Mouse (Mus musculus) limb, embryonic 12.5 days (tissue): Measurements from ENCODE around the gene 1810010H24Rik. TPM values are rescaled to one million over a fixed set of nuclear protein-coding genes. Genes with fewer than 3 reads are reported as not detected.

Source experiments
- ATAC-seq: fragments of 200-750 bp; cut with Nextera tagmentation; 2 replicates; pipeline ENCODE4 v1.8.0; 2017; ENCODE audit warnings: low read depth, moderate TSS enrichment; ENCODE audit not compliant: insufficient number of reproducible peaks, insufficient read depth, low FRiP score, low TSS enrichment
- H3K27ac ChIP-seq: fragments of 300-500 bp; sonication (generic); 2 replicates; pipeline ENCODE4 v1.5.1; 2016; ENCODE audit warnings: mild to moderate bottlenecking, moderate library complexity
- H3K27me3 ChIP-seq: fragments of 300-500 bp; sonication (generic); 2 replicates; pipeline ENCODE4 v1.6.1; 2016; ENCODE audit warnings: mild to moderate bottlenecking, moderate library complexity
- H3K36me3 ChIP-seq: fragments of 300-500 bp; sonication (generic); 2 replicates; pipeline ENCODE4 v1.6.1; 2016; ENCODE audit warnings: mild to moderate bottlenecking, moderate library complexity
- H3K4me1 ChIP-seq: fragments of 300-500 bp; sonication (generic); replicated peaks from 2 replicates; pipeline ENCODE4 v1.6.1; 2016
- H3K4me2 ChIP-seq: fragments of 300-500 bp; sonication (generic); 2 replicates; pipeline ENCODE4 v1.6.1; 2016; ENCODE audit warnings: mild to moderate bottlenecking, moderate library complexity
- H3K4me3 ChIP-seq: fragments of 300-500 bp; sonication (generic); replicated peaks from 2 replicates; pipeline ENCODE4 v1.5.1; 2016; ENCODE audit warnings: mild to moderate bottlenecking
- H3K9ac ChIP-seq: fragments of 300-500 bp; sonication (generic); replicated peaks from 2 replicates; pipeline ENCODE4 v1.6.1; 2016; ENCODE audit warnings: mild to moderate bottlenecking, moderate library complexity
- H3K9me3 ChIP-seq: fragments of 300-500 bp; sonication (generic); 2 replicates; pipeline ENCODE4 v1.6.1; 2016; ENCODE audit warnings: mild to moderate bottlenecking, moderate library complexity
- WGBS: fragments of 180-500 bp; shearing (Covaris S2); methylation state at CpG from one replicate; pipeline ENCODE4 v1.1.7; 2016; 5-methylcytosine and 5-hydroxymethylcytosine counted together
- polyA plus RNA-seq: library from polyadenylated mRNA; unstranded; fragments of >200 nt; fragmentation: Nextera tagmentation; extraction: Ambion mirVana; gene quantifications from 2 replicates; pipeline ENCODE4 v1.2.1, GENCODE M21; 2016

1810010H24Rik gene
- polyA plus RNA-seq, 1 experiment from 2014 or later: 2.0 TPM

GRCm38 (mm10) chr11:106999151-106999948 lies 26.1 kb upstream of the 1810010H24Rik start, which contains the start of gene Kpna2:
TSS of gene Kpna2 (minus strand) at chr11:106999541.
- under 1% methylated on average over 60 of the region's 62 CpGs for WGBS

GRCm38 (mm10) chr11:106999949-107000513 lies 25.4 kb upstream of the 1810010H24Rik start:
- Histone ChIP-seq H3K4me1 (peaks cover 14% of the 10 kb centered on the region), H3K9ac (peak overlapping the region; percentile 52), H3K27me3 (no peaks in the 10 kb centered on the region), H3K4me2 (peak overlapping the region; percentile 55), H3K9me3 (no peaks in the 10 kb centered on the region), H3K4me3 (peak overlapping the region; percentile 99), H3K27ac (0 out of 2 replicates have a peak overlapping the region, but pooled peaks have one; percentile 20), H3K36me3 (peaks cover 24% of the 10 kb centered on the region)
- no peak for ATAC-seq
- WGBS: 85% methylated on average over 9 of the region's 9 CpGs

More at GRCm38 (mm10) chr11:106999151-106999948, 26.1 kb upstream of the 1810010H24Rik start, which contains the start of gene Kpna2:
- peak; percentile 90 for ATAC-seq
- Histone ChIP-seq H3K36me3 (peaks cover 31% of the 10 kb centered on the region), H3K27me3 (no peaks in the 10 kb centered on the region), H3K4me2 (peak within 1 kb of the TSS; percentile 66), H3K4me3 (peak within 1 kb of the TSS; percentile 99), H3K4me1 (peaks cover 14% of the 10 kb centered on the region), H3K9me3 (no peaks in the 10 kb centered on the region), H3K27ac (peak within 1 kb of the TSS; percentile 95), H3K9ac (peak within 1 kb of the TSS; percentile 90)

GRCm38 (mm10) chr11:107001760-107002675 lies 23.5 kb upstream of the 1810010H24Rik start:
- no peak overlapping the region for H3K9ac ChIP-seq
- no peak for ATAC-seq
- WGBS: 59% methylated on average over 8 of the region's 8 CpGs
- no peak overlapping the region for H3K27ac ChIP-seq
- H3K4me2 ChIP-seq: no peak overlapping the region
- peaks cover 4% of the 10 kb centered on the region for H3K36me3 ChIP-seq
- H3K9me3 ChIP-seq: no peaks in the 10 kb centered on the region
- H3K4me1 ChIP-seq: peaks cover 9% of the 10 kb centered on the region
- H3K4me3 ChIP-seq: no peak overlapping the region
- no peaks in the 10 kb centered on the region for H3K27me3 ChIP-seq

GRCm38 (mm10) chr11:107005538-107005937 lies 19.9 kb upstream of the 1810010H24Rik start:
- H3K4me1 ChIP-seq: no peaks in the 10 kb centered on the region

GRCm38 (mm10) chr11:107010447-107010846 lies 15.0 kb upstream of the 1810010H24Rik start:
- no peak overlapping the region for H3K4me2 ChIP-seq
- H3K27me3 ChIP-seq: no peaks in the 10 kb centered on the region
- no peaks in the 10 kb centered on the region for H3K9me3 ChIP-seq
- no peak overlapping the region for H3K9ac ChIP-seq
- WGBS: 92% methylated on average over 3 of the region's 3 CpGs
- H3K27ac ChIP-seq: no peak overlapping the region
- no peaks in the 10 kb centered on the region for H3K36me3 ChIP-seq
- no peak for ATAC-seq
- H3K4me1 ChIP-seq: peaks cover 8% of the 10 kb centered on the region
- H3K4me3 ChIP-seq: no peak overlapping the region

More at GRCm38 (mm10) chr11:107005538-107005937, 19.9 kb upstream of the 1810010H24Rik start:
- no peak for ATAC-seq
- no peak overlapping the region for H3K27ac ChIP-seq
- no peaks in the 10 kb centered on the region for H3K27me3 ChIP-seq
- no peak overlapping the region for H3K9ac ChIP-seq
- no peak overlapping the region for H3K4me2 ChIP-seq
- H3K4me3 ChIP-seq: no peak overlapping the region
- 84% methylated on average over 1 of the region's 1 CpGs for whole genome bisulfite sequencing
- no peaks in the 10 kb centered on the region for H3K9me3 ChIP-seq
- H3K36me3 ChIP-seq: no peaks in the 10 kb centered on the region

- H3K4me3 ChIP-seq: no peak overlapping the region
- H3K9ac ChIP-seq: no peak overlapping the region
- H3K9me3 ChIP-seq: no peaks in the 10 kb centered on the region
- 0 out of 2 replicates have a peak overlapping the region, but pooled peaks have one; percentile 57 for H3K4me2 ChIP-seq
- H3K4me1 ChIP-seq: peaks cover 8% of the 10 kb centered on the region
- H3K36me3 ChIP-seq: no peaks in the 10 kb centered on the region
- H3K27ac ChIP-seq: no peak overlapping the region
- no peaks in the 10 kb centered on the region for H3K27me3 ChIP-seq
- 71% methylated on average over 7 of the region's 7 CpGs for WGBS
- ATAC-seq: no peak
Observed at GRCm38 (mm10) chr11:107011171-107011570, 14.3 kb upstream of the 1810010H24Rik start.

- Histone ChIP-seq H3K9ac (peak overlapping the region; percentile 62), H3K4me2 (peak overlapping the region; percentile 57), H3K36me3 (no peaks in the 10 kb centered on the region), H3K27ac (peak overlapping the region; percentile 94), H3K9me3 (no peaks in the 10 kb centered on the region), H3K4me1 (peaks cover 8% of the 10 kb centered on the region), H3K27me3 (no peaks in the 10 kb centered on the region), H3K4me3 (peak overlapping the region; percentile 54)
- 29% methylated on average over 18 of the region's 18 CpGs for WGBS
- ATAC-seq: no peak
Observed at GRCm38 (mm10) chr11:107011669-107012323, 13.7 kb upstream of the 1810010H24Rik start.

GRCm38 (mm10) chr11:107012324-107013017 lies 13.0 kb upstream of the 1810010H24Rik start:
- Histone ChIP-seq H3K9me3 (no peaks in the 10 kb centered on the region), H3K4me1 (peaks cover 8% of the 10 kb centered on the region), H3K27ac (peak overlapping the region; percentile 94), H3K9ac (peak overlapping the region; percentile 62), H3K4me2 (peak overlapping the region; percentile 57), H3K36me3 (no peaks in the 10 kb centered on the region), H3K4me3 (peak overlapping the region; percentile 54), H3K27me3 (no peaks in the 10 kb centered on the region)
- ATAC-seq: peak; percentile 93
- WGBS: under 1% methylated on average over 37 of the region's 37 CpGs

GRCm38 (mm10) chr11:107014020-107014585 lies 11.4 kb upstream of the 1810010H24Rik start:
- no peak overlapping the region for H3K4me2 ChIP-seq
- peaks cover 8% of the 10 kb centered on the region for H3K4me1 ChIP-seq

More at GRCm38 (mm10) chr11:107014020-107014585, 11.4 kb upstream of the 1810010H24Rik start:
- H3K27me3 ChIP-seq: no peaks in the 10 kb centered on the region
- H3K4me3 ChIP-seq: no peak overlapping the region
- 77% methylated on average over 11 of the region's 11 CpGs for WGBS
- no peak for ATAC-seq
- H3K36me3 ChIP-seq: no peaks in the 10 kb centered on the region
- no peak overlapping the region for H3K27ac ChIP-seq
- no peaks in the 10 kb centered on the region for H3K9me3 ChIP-seq
- H3K9ac ChIP-seq: no peak overlapping the region
